Mouse (Mus musculus) MEL (cell line): ENCODE data around the gene Npas3. TPM values are rescaled to one million over a fixed set of nuclear protein-coding genes. Genes with fewer than 3 reads are reported as not detected.

Source experiments
- DNase-seq: peaks from one replicate; pipeline ENCODE4 v3.0.0; 2011; ENCODE audit warnings: low read depth, low spot score
- H3K27ac ChIP-seq: 2 replicates; pipeline ENCODE4 v1.5.1; 2012; ENCODE audit warnings: low read depth, mild to moderate bottlenecking, control low read depth, low read length, moderate library complexity; ENCODE audit not compliant: control insufficient read depth
- H3K27me3 ChIP-seq, 2 experiments: fragments of 150-350 bp in 1 of 2; sonication (generic) in 1 of 2; 2 replicates each; pipeline ENCODE4 v1.6.1; 2012; ENCODE audit warnings: low read length in 2 of 2, mild to moderate bottlenecking in 2 of 2, improper control_type of control experiment in 1 of 2, moderate library complexity in 1 of 2; ENCODE audit not compliant: insufficient read depth in 2 of 2, control insufficient read depth in 1 of 2
- H3K36me3 ChIP-seq, 2 experiments: 2 replicates each; pipeline ENCODE4 v1.6.1; 2012 to 2014; ENCODE audit warnings: low read length in 2 of 2, improper control_type of control experiment in 1 of 2, inconsistent platforms in 1 of 2, mild to moderate bottlenecking in 1 of 2; ENCODE audit not compliant: insufficient read depth in 2 of 2, control insufficient read depth in 1 of 2
- H3K4me1 ChIP-seq, 2 experiments: fragments of 150-350 bp in 1 of 2; sonication (generic) in 1 of 2; 2 replicates each; pipeline ENCODE4 v1.6.1; 2012; ENCODE audit warnings: low read length in 2 of 2, improper control_type of control experiment in 1 of 2, mild to moderate bottlenecking in 1 of 2; ENCODE audit not compliant: insufficient read depth in 2 of 2, control insufficient read depth in 1 of 2
- H3K4me3 ChIP-seq, 2 experiments: fragments of 150-350 bp in 1 of 2; sonication (generic) in 1 of 2; 2 replicates each; pipeline ENCODE4 v1.5.1; 2012; ENCODE audit warnings: low read depth in 2 of 2, low read length in 2 of 2, mild to moderate bottlenecking in 2 of 2, moderate library complexity in 2 of 2, control low read depth in 1 of 2, improper control_type of control experiment in 1 of 2; ENCODE audit not compliant: control insufficient read depth in 1 of 2, insufficient read depth in 1 of 2
- H3K79me2 ChIP-seq: 2 replicates; pipeline ENCODE4 v1.6.1; 2012; ENCODE audit warnings: mild to moderate bottlenecking, low read length, moderate library complexity; ENCODE audit not compliant: control insufficient read depth, poor library complexity, insufficient read depth
- H3K9ac ChIP-seq: 2 replicates; pipeline ENCODE4 v1.6.1; 2012; ENCODE audit warnings: low read depth, mild to moderate bottlenecking, control low read depth, low read length, moderate library complexity; ENCODE audit not compliant: control insufficient read depth, poor library complexity, severe bottlenecking
- H3K9me3 ChIP-seq: fragments of 150-350 bp; sonication (generic); replicated peaks from 2 replicates; pipeline ENCODE4 v1.6.1; 2012; ENCODE audit warnings: mild to moderate bottlenecking, low read length, improper control_type of control experiment, moderate library complexity; ENCODE audit not compliant: insufficient read depth
- BHLHE40 ChIP-seq: IDR thresholded peaks from 2 replicates; pipeline ENCODE4 v1.6.1; 2012; ENCODE audit warnings: low read depth, mild to moderate bottlenecking, inconsistent platforms, low read length, improper control_type of control experiment, borderline replicate concordance
- CHD2 ChIP-seq: IDR thresholded peaks from 2 replicates; pipeline ENCODE4 v1.6.1; 2011; ENCODE audit warnings: low read length, improper control_type of control experiment
- CTCF ChIP-seq, 3 experiments: IDR thresholded peaks in 2 of 3; conservative IDR thresholded peaks in 1 of 3; 2 replicates each; pipeline ENCODE4 v1.5.1; 2011 to 2012; ENCODE audit warnings: low read length in 3 of 3, low read depth in 2 of 3, mild to moderate bottlenecking in 2 of 3, improper control_type of control experiment in 1 of 3, inconsistent platforms in 1 of 3, mixed read lengths in 1 of 3, moderate library complexity in 1 of 3; ENCODE audit not compliant: control insufficient read depth in 1 of 3, insufficient read depth in 1 of 3, poor library complexity in 1 of 3, severe bottlenecking in 1 of 3
- EP300 ChIP-seq, 2 experiments: IDR thresholded peaks; 2 replicates each; pipeline ENCODE4 v1.6.1; 2011; ENCODE audit warnings: improper control_type of control experiment in 2 of 2, low read length in 2 of 2, low read depth in 1 of 2, mild to moderate bottlenecking in 1 of 2
- ETS1 ChIP-seq: IDR thresholded peaks from 2 replicates; pipeline ENCODE4 v1.6.1; 2012; ENCODE audit warnings: low read depth, mild to moderate bottlenecking, inconsistent platforms, low read length, improper control_type of control experiment, moderate library complexity
- GATA1 ChIP-seq: IDR thresholded peaks from 2 replicates; pipeline ENCODE4 v1.6.1; 2011; ENCODE audit warnings: low read depth, low read length, improper control_type of control experiment
- HCFC1 ChIP-seq: IDR thresholded peaks from 2 replicates; pipeline ENCODE4 v1.6.1; 2012; ENCODE audit warnings: low read depth, mild to moderate bottlenecking, inconsistent platforms, low read length, improper control_type of control experiment, moderate library complexity
- JUND ChIP-seq: IDR thresholded peaks from 2 replicates; pipeline ENCODE4 v1.6.1; 2011; ENCODE audit warnings: low read depth, mild to moderate bottlenecking, improper control_type of control experiment, low read length
- KAT2A ChIP-seq: conservative IDR thresholded peaks from 2 replicates; pipeline ENCODE4 v1.6.1; 2012; ENCODE audit warnings: low read depth, low read length, improper control_type of control experiment, inconsistent platforms
- MAFK ChIP-seq: IDR thresholded peaks from 2 replicates; pipeline ENCODE4 v1.6.1; 2011; ENCODE audit warnings: low read depth, mild to moderate bottlenecking, low read length, improper control_type of control experiment, borderline replicate concordance
- MAX ChIP-seq: IDR thresholded peaks from 2 replicates; pipeline ENCODE4 v1.6.1; 2011; ENCODE audit warnings: low read length, improper control_type of control experiment
- MYB ChIP-seq: IDR thresholded peaks from 2 replicates; pipeline ENCODE4 v1.6.1; 2011; ENCODE audit warnings: mild to moderate bottlenecking, low read depth, low read length, improper control_type of control experiment
- NELFE ChIP-seq: IDR thresholded peaks from 2 replicates; pipeline ENCODE4 v1.6.1; 2011; ENCODE audit warnings: low read depth, low read length, improper control_type of control experiment
- NRF1 ChIP-seq: IDR thresholded peaks from 2 replicates; pipeline ENCODE4 v1.6.1; 2014; ENCODE audit warnings: low read depth, mild to moderate bottlenecking, inconsistent platforms, low read length, improper control_type of control experiment, moderate library complexity; ENCODE audit not compliant: poor library complexity, insufficient read depth, severe bottlenecking
- POLR2AphosphoS2 ChIP-seq: IDR thresholded peaks from 2 replicates; pipeline ENCODE4 v1.6.1; 2011; ENCODE audit warnings: low read length, improper control_type of control experiment
- POLR2AphosphoS5 ChIP-seq: IDR thresholded peaks from 2 replicates; pipeline ENCODE4 v1.6.1; 2012; ENCODE audit warnings: low read depth, borderline replicate concordance, mild to moderate bottlenecking, inconsistent platforms, low read length, moderate library complexity, mixed read lengths
- RCOR1 ChIP-seq: IDR thresholded peaks from 2 replicates; pipeline ENCODE4 v1.6.1; 2012; ENCODE audit warnings: low read depth, mild to moderate bottlenecking, inconsistent platforms, low read length, improper control_type of control experiment
- SIN3A ChIP-seq: IDR thresholded peaks from 2 replicates; pipeline ENCODE4 v1.6.1; 2012; ENCODE audit warnings: low read length, improper control_type of control experiment, inconsistent platforms
- TAL1 ChIP-seq: IDR thresholded peaks from 2 replicates; pipeline ENCODE4 v1.6.1; 2012; ENCODE audit warnings: mild to moderate bottlenecking, inconsistent platforms, low read length, moderate library complexity, mixed read lengths
- TCF12 ChIP-seq: IDR thresholded peaks from 2 replicates; pipeline ENCODE4 v1.6.1; 2014; ENCODE audit warnings: low read depth, mild to moderate bottlenecking, inconsistent platforms, low read length, improper control_type of control experiment, moderate library complexity
- USF1 ChIP-seq: IDR thresholded peaks from 2 replicates; pipeline ENCODE4 v1.6.1; 2014; ENCODE audit warnings: low read depth, mild to moderate bottlenecking, inconsistent platforms, low read length, improper control_type of control experiment, moderate library complexity
- USF2 ChIP-seq, 2 experiments: IDR thresholded peaks; 2 replicates each; pipeline ENCODE4 v1.6.1; 2011 to 2012; ENCODE audit warnings: improper control_type of control experiment in 2 of 2, low read length in 2 of 2, borderline replicate concordance in 1 of 2, inconsistent platforms in 1 of 2, low read depth in 1 of 2, mild to moderate bottlenecking in 1 of 2; ENCODE audit not compliant: insufficient read depth in 1 of 2
- ZC3H11A ChIP-seq: IDR thresholded peaks from 2 replicates; pipeline ENCODE4 v1.6.1; 2012; ENCODE audit warnings: low read depth, mild to moderate bottlenecking, inconsistent platforms, low read length, improper control_type of control experiment
- ZMIZ1 ChIP-seq: IDR thresholded peaks from 2 replicates; pipeline ENCODE4 v1.6.1; 2012; ENCODE audit warnings: low read depth, mild to moderate bottlenecking, inconsistent platforms, low read length, improper control_type of control experiment, moderate library complexity
- ZNF384 ChIP-seq: IDR thresholded peaks from 2 replicates; pipeline ENCODE4 v1.6.1; 2012; ENCODE audit warnings: low read depth, mild to moderate bottlenecking, inconsistent platforms, low read length, improper control_type of control experiment
- polyA plus RNA-seq, 2 experiments: library from polyadenylated mRNA; stranded (reverse) in 1 of 2; unstranded in 1 of 2; fragments of >175 nt in 1 of 2; fragments of >200 nt in 1 of 2; gene quantifications; 2 replicates each; pipeline versions ENCODE4 v1.2.1 to v1.2.4; 2012; ENCODE audit warnings: low replicate concordance in 2 of 2, low read depth in 1 of 2; ENCODE audit not compliant: insufficient read length in 2 of 2, insufficient read depth in 1 of 2, missing spikeins in 1 of 2
- total RNA-seq: library from RNA; depleted of rRNA; stranded (reverse); fragments of 300-350 nt; gene quantifications from 2 replicates; pipeline ENCODE4 v1.2.3, GENCODE M21; 2012

The Npas3 gene
- total and polyA plus RNA-seq, 3 experiments = not detected

GRCm38 (mm10) chr12:53801831-53802230 is 553.4 kb downstream of the Npas3 start:
- no peak for TF ChIP-seq BHLHE40
- no peak for TF ChIP-seq MAFK
- no peak for TF ChIP-seq ZMIZ1
- TF ChIP-seq USF2 (IDR thresholded peaks at IDR 0.05; ENCODE audit: borderline replicate concordance in 1 of 2, insufficient read depth in 1 of 2, low read depth in 1 of 2, low read length in 2 of 2) = no peak
- TF ChIP-seq NELFE = no peak
- TF ChIP-seq ETS1 = no peak
- TF ChIP-seq ZNF384 = no peak
- no peak for TF ChIP-seq EP300 (IDR thresholded peaks at IDR 0.05; ENCODE audit: low read depth in 1 of 2, low read length in 2 of 2)
- no peak for TF ChIP-seq KAT2A
- TF ChIP-seq NRF1 = no peak
- no peak for TF ChIP-seq USF1
- TF ChIP-seq CHD2 = no peak
- no peak for TF ChIP-seq MAX
- no peak for TF ChIP-seq CTCF (IDR thresholded peaks at IDR 0.05 in 2 of 3, conservative IDR thresholded peaks at IDR 0.05 in 1 of 3; ENCODE audit: control insufficient read depth in 1 of 3, insufficient read depth in 1 of 3, low read depth in 2 of 3, low read length in 3 of 3, poor library complexity in 1 of 3, severe bottlenecking in 1 of 3)
- no peak for TF ChIP-seq RCOR1
- no peak for TF ChIP-seq ZC3H11A
- TF ChIP-seq TCF12 = no peak
- no peak for TF ChIP-seq TAL1
- TF ChIP-seq GATA1 = no peak
- Histone ChIP-seq H3K36me3 (no peaks in the 10 kb centered on the region), H3K9ac (no peak overlapping the region), H3K27me3 (no peaks in the 10 kb centered on the region), H3K4me3 (no peak overlapping the region), H3K79me2 (no peaks in the 10 kb centered on the region), H3K4me1 (no peaks in the 10 kb centered on the region), H3K9me3 (no peaks in the 10 kb centered on the region), H3K27ac (no peak overlapping the region)
- DNase-seq = no peak

- no peaks in the 10 kb centered on the region for H3K79me2 ChIP-seq
- H3K36me3 ChIP-seq = no peaks in the 10 kb centered on the region
- no peaks in the 10 kb centered on the region for H3K9me3 ChIP-seq
- H3K4me3 ChIP-seq = no peak overlapping the region
- no peak overlapping the region for H3K9ac ChIP-seq
- DNase-seq = no peak
- TF ChIP-seq MYB = no peak
- TF ChIP-seq USF2 (IDR thresholded peaks at IDR 0.05; ENCODE audit: borderline replicate concordance in 1 of 2, insufficient read depth in 1 of 2, low read depth in 1 of 2, low read length in 2 of 2) = no peak
- no peak for TF ChIP-seq MAX
- no peak for TF ChIP-seq POLR2AphosphoS2
- TF ChIP-seq HCFC1 = no peak
- TF ChIP-seq ZC3H11A = no peak
- TF ChIP-seq ZMIZ1 = no peak
- TF ChIP-seq ETS1 = no peak
- no peak for TF ChIP-seq POLR2AphosphoS5
- no peak for TF ChIP-seq CTCF (IDR thresholded peaks at IDR 0.05 in 2 of 3, conservative IDR thresholded peaks at IDR 0.05 in 1 of 3; ENCODE audit: control insufficient read depth in 1 of 3, insufficient read depth in 1 of 3, low read depth in 2 of 3, low read length in 3 of 3, poor library complexity in 1 of 3, severe bottlenecking in 1 of 3)
- TF ChIP-seq ZNF384 = no peak
- TF ChIP-seq RCOR1 = no peak
- TF ChIP-seq EP300 (IDR thresholded peaks at IDR 0.05; ENCODE audit: low read depth in 1 of 2, low read length in 2 of 2) = no peak
- no peak for TF ChIP-seq JUND
- TF ChIP-seq BHLHE40 = no peak
- no peak for TF ChIP-seq SIN3A
- no peak for TF ChIP-seq NELFE
- TF ChIP-seq KAT2A = no peak
- no peak overlapping the region for H3K27ac ChIP-seq
- H3K4me1 ChIP-seq = no peaks in the 10 kb centered on the region
- H3K27me3 ChIP-seq = no peaks in the 10 kb centered on the region
These were observed 553.9 kb downstream of the Npas3 start for GRCm38 (mm10) chr12:53802381-53802780.
